Mouse (Mus musculus) NIH3T3 (cell line): ENCODE measurements at regions not wholly inside any gene's neighbourhood (a gene's known extent, or its start where the extent isn't known, plus 50 kb on each side); places are given as distances from the start of the nearest gene placed in this dataset.
A peak's percentile ranks its signal among the peaks of the same experiment; 100 is the strongest.

Source experiments
- DNase-seq: peaks from one replicate; pipeline ENCODE4 v3.0.0-alpha.2; 2012; ENCODE audit warnings: low read depth

DNA sequence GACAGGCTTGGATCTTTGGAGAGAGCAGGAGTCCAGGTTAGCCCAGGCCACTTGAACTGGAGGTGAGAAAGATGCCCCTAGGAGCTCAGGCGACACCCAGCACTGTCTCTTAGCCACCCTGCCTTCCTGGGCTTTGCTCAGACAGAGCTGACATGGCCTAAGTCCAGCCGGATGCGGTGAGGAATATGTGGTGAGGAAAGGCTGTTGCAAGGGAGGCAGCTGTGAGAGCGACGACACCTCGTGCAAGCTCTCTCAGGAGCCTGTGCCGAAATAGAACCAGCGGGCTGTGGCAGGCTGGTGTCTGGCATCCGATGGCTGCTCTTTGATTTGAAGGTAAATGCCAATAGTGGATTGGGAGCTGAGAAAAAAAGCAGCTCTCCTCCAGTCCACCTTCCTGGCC is 191.4 kb upstream of the Sdk2 start:
- no peak for DNase-seq

GRCm38 (mm10) chr11:114257756-114258155 is 190.9 kb upstream of the Sdk2 start:
- no peak for DNase-seq

DNA sequence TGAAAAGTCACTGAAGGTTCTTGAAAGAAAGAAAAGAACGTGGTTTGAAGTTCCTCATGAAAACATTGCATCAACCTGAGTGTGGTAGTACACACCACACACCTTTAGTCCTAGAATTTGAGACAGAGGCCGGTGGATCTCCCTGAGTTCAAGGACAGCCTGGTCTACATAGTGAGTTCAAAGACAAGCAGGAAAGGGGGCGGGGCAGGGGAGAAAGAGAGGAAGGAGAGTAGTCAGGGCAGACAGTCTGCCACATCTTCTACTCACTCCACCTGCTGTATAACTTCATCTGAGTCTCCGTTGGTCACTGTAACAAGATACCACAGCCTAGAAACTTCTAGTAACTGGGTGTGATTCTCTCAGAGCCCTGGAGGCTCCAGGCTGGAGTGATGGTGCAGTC is 190.2 kb upstream of the Sdk2 start:
- no peak for DNase-seq

DNA sequence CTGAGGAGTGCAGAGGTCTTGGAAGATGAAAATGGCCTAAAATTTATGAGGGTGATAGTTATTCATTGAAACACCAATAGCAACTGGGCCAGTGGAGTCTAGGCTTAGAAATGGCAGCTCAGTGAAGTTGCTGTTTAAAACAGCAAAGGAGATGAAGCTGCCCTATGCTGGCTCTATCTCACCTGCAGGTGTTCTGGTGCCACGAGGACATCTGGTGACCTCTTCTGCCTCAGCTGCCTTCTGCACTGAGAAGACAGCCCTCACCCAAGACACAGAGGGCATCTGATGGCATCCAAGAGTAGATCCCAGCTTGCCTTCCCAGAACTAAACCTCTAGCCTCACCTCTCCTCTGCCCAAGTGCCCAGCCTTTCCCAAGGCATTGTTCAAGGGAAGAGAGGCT is 187.5 kb upstream of the Sdk2 start:
- DNase-seq, result no peak

DNA sequence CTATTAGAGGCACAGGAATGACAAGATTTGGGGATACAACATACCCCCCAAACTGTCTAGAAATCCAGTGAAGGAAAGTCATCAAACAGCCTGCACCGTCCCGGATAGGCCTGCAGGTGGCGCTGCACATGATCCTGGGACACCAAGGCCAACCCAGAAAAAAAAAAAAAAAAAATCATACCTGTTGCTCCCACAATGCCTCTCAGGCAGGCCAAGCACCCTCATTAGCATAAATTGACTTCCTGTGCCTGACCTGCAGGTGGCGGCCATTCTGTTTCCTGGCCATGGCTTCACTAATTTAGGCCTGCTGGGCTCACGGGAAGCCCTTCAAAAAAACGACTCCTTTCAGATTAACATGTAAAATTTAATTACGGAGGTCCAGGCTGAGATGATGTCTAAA is 184.8 kb upstream of the Sdk2 start:
- peak; percentile 8 for DNase-seq

- no peak for DNase-seq
These were observed 182.4 kb upstream of the Sdk2 start for GRCm38 (mm10) chr11:114249215-114249614.

DNA sequence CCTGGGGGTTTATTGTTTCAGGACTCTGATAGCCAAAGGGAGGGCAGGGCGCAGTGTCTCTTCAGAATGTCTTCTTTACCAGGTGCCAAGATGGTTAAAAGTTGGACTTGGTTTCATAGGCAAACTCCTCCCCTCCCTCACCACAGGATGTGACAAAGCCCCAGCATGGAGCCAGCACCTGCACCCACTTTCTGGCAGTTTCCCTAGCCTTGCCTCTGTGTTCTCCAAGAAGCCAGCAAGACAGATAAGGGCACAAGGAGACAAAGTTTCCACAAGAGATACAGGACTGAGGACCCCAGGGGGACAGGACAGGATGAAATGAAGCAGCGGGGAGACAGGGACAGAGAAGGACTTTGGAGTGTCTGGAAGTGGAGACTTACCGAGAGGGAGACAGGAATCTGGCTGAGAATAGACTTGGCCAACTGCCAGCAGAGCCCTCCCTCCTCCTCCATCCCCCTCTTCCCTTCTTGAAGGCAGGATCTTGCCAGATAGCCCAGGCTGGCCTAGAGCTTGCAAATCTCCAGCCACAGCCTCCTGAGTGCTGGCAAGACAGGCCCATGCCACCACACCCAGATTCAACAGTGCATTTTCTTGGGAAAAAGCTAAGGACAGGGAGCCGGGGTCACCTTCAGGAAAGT is 181.5 kb upstream of the Sdk2 start:
- no peak for DNase-seq

DNA sequence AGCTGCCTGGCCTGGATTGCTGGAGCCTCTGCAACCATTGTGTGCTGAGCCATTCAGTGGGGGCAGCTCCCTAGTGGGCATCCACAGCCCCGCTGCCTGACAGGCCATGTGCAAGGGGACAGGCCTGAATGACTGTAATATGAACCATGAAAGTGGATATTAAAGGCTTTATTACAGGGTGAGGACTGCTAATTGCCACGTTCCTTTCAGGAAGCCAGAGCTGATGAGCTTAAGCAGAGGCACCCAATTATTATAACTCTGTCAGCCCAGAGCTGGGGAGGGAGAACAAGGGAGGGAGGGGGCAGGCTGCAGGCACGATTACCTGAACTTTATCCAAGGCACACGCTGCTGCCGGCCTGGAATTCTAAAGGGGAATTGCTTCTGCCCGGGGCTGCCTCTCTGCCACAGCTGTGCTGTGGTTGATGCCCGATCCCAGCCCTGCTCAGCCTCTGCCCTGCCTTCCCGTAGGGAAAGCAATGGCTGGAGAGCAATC is 172.5 kb upstream of the Sdk2 start:
- no peak for DNase-seq

DNA sequence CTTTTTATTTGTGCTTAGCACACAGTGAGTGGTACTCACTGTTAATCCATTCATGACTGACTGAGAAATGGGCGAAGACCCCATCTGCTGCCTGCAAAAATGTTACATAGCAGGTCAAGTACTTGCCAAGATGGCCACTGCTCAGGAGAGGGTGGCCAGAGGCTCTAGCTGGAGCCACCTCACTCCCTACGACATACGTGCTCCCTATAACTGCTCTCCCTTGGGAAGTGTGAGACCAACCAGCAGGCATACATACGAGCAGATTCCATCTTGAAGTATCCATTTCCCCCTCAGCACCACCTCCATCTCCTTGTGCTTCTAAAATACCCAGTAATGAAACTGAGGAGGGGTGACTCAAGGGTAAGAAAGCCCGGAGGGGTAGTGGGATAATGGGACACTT is 172.0 kb upstream of the Sdk2 start:
- DNase-seq, result no peak

DNA sequence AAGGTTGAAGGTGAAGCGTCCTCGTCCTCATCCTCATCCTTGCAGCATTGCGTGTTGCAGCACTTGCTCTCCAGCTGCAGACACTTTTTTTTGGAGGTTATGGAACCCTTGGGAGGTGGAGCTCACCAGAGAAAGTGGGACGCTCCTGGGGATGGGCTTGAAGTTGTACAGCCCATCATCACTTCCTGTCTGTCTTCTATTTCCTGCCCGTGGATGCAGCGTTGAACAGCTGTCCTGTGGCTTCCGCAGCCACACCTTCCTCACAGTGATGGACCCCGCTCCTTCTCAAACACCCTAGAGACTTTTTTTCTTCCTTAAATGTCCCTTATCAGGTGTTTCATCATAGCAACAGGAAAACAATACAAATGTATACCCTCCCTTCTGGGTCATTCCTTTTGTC is 171.5 kb upstream of the Sdk2 start:
- DNase-seq, result no peak

DNA sequence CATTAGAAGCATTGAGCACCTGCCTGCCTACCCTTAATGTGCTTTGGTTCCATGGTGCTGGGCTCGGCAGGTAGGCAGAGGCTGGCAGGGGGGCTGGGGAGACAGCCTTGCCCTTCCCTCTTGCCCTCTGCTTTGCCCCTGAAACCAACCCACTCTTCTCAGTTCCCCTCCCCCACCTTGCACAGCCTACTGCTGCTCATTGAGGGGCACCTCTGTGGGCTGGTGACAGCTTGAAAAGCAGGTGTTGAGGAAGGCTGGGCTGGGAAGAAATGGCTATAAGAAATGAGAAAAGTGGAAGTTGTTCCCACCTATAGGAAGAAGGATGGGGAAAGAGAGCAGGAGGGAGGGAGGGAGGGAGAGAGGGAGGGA is 167.7 kb upstream of the Sdk2 start:
- DNase-seq, result no peak

DNA sequence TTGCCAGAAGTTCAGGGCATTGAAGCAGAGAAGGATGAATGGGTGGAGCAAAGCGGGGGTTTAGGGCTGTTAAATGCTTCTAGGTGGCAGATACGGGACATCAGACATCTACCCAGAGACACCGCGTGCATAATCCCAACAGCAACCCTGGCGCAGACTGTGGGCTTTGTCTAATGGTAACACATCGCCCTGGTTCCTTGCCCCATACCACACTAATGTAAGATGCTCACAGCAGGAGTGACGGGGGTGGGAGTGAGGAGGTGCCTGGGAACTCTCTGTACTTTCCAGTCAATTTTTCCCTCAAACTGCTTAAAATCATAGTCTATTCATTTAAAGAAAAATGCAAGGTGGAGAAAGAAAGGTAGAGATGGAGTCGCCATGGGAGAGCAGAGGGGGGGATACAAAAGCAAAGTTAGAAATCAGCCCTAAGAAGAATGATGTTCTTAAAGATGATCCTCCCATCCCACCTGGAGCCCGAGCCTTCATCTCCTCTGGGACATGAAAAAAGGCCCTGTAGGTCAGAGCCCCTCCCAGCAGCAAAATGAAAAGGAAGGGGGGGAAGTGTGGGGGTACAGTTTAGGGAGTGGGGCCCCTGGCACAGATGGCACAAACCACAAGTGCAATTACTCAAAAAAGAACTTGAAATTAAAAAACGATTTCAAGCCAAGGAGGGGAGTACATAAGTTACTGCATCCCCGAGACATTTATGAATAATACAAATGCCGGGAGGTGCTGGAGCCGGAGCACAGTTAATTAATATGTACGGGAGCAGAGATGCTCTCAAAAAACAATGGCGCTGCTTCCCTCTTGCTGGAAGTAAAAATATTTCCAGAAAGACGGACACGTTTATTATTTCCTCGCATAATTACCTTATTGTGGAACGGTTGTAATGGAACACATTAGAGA is 167.0 kb upstream of the Sdk2 start:
- DNase-seq, result no peak

- no peak for DNase-seq
These were observed 165.0 kb upstream of the Sdk2 start for GRCm38 (mm10) chr11:114231841-114232240.

- DNase-seq, result no peak
These were observed 162.9 kb upstream of the Sdk2 start for GRCm38 (mm10) chr11:114229763-114230162.

DNA sequence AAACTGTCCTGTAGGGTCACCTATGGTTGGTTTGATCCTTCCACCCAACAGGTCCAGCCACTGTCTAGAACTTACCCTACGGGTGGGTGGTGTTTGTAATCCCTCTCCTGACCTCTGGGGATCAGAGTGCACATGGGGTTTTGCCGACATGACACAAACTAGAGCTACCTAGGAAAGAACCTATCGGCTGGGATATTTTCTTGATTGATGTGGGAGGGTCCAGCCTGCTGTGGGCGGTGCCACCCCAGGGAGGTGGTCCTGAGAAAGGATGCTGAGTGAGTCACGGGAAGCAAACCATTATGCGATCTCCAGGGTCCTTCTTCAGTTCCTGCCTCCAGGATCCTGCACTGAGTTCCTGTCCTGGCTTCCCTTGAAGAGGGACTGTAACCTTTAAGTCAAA is 162.3 kb upstream of the Sdk2 start:
- DNase-seq, result no peak

DNA sequence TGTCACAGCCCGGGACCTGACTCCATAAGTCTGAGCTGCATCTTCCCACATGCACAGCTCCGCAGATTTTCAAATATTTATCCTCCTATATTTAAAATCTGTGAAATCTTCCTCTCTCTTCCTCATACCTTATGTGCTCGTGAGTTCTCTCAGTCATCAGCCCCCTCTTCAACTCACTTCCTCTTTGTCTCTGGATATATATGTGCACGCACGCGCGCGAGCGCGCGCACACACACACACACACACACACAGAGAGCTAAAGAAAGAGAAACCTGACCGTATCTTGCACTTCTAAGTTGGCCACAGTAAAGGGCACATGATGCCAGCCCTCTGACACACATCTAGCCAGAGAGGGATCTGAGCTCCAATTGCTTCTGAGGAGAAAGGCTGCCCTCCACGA is 159.7 kb upstream of the Sdk2 start:
- DNase-seq, result no peak

DNA sequence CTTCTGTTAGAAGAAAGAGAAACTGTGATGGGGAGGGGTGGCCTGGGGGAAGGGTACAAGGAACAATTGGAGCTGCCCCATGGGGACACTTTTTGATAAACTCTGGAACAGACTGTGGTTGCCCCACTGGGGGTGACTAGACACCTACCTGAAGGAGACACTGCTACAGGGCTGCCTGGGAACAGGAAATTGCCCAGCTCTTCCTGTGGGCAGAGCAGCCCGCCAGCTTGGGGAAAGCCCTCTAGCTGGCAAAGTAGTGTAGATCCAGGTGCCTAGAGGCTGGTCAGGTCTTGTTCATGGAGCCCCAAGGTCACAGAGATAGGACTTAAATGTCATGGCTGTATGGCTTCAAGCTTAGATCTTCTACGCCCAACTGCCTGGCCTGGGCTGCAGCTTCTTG is 157.9 kb upstream of the Sdk2 start:
- no peak for DNase-seq

GRCm38 (mm10) chr11:114223061-114223460 is 156.2 kb upstream of the Sdk2 start:
- DNase-seq, result no peak

DNA sequence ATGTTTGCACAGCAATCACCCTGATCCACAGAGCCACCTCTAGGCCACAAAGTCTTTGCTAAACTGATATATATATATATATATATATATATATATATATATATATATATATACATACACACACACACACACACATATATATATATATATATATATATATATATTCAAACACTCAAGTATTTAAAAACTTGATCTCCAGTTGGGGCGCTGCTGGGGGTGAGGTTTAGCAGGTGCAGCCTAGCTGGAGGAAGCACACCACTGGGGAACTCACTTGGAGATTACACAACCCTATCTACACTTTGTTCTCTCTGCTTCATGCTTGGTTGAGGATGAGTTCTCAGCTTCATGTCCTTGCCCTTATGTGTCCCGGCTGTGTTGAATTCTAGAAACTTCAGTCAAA is 153.6 kb upstream of the Sdk2 start:
- DNase-seq, result no peak

- DNase-seq, result no peak
These were observed 152.1 kb upstream of the Sdk2 start for GRCm38 (mm10) chr11:114218732-114219506.

- no peak for DNase-seq
These were observed 150.5 kb upstream of the Sdk2 start for GRCm38 (mm10) chr11:114217245-114217757.

- DNase-seq, result no peak
These were observed 149.6 kb upstream of the Sdk2 start for GRCm38 (mm10) chr11:114216493-114216892.

DNA sequence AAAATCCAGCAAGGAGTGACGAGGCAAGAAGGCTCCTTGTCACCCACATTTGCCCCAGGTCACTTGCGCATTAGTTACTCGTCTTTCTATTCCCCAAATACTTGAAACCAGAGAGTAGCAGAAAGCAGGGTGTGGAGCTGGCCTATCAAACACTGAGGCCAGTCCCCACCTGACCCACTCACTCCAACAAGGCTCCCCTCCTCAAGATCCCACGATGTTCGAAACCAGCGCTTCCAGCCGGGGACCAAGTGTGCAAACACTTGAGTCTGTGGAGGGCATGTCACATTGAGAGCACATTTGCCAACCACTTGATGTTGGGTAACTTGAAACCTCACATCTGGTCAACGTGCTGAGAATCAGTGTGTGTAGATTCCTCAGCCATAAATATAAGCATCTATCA is 148.4 kb upstream of the Sdk2 start:
- DNase-seq, result no peak
